Mouse (Mus musculus) liver, adult 2 months (tissue): ENCODE measurements around the gene Mlh1. TPM values are rescaled to one million over a fixed set of nuclear protein-coding genes. Genes with fewer than 3 reads are reported as not detected.

ENCODE experiments used
- DNase-seq: peaks from one replicate; pipeline ENCODE4 v3.0.0-alpha.2; 2011; ENCODE audit warnings: low read depth, low spot score; ENCODE audit errors: extremely low read depth
- H3K27ac ChIP-seq: fragments of 200-500 bp; replicated peaks from 2 replicates; pipeline ENCODE4 v1.5.1; 2012; ENCODE audit warnings: low read depth, mild to moderate bottlenecking, control low read depth, inconsistent platforms, low read length; ENCODE audit not compliant: insufficient read depth
- H3K27me3 ChIP-seq: fragments of 200-500 bp; 2 replicates; pipeline ENCODE4 v1.6.1; 2012; ENCODE audit warnings: mild to moderate bottlenecking, moderate library complexity, low read length, inconsistent platforms; ENCODE audit not compliant: control insufficient read depth, insufficient read depth
- H3K36me3 ChIP-seq: fragments of 200-500 bp; 2 replicates; pipeline ENCODE4 v1.6.1; 2012; ENCODE audit warnings: low read length, inconsistent platforms; ENCODE audit not compliant: control insufficient read depth, insufficient read depth
- H3K4me1 ChIP-seq: fragments of 200-500 bp; 2 replicates; pipeline ENCODE4 v1.6.1; 2011; ENCODE audit warnings: low read length; ENCODE audit not compliant: control insufficient read depth, insufficient read depth
- H3K4me3 ChIP-seq: fragments of 200-500 bp; 2 replicates; pipeline ENCODE4 v1.5.1; 2011; ENCODE audit warnings: low read depth, mild to moderate bottlenecking, control low read depth, low read length, moderate library complexity; ENCODE audit not compliant: insufficient read depth
- H3K79me2 ChIP-seq: fragments of 200-500 bp; 2 replicates; pipeline ENCODE4 v1.6.1; 2012; ENCODE audit warnings: inconsistent platforms, mild to moderate bottlenecking, low read length, moderate library complexity; ENCODE audit not compliant: control insufficient read depth, insufficient read depth
- H3K9ac ChIP-seq: fragments of 200-500 bp; 2 replicates; pipeline ENCODE4 v1.6.1; 2012; ENCODE audit warnings: low read depth, mild to moderate bottlenecking, control low read depth, inconsistent platforms, low read length
- CTCF ChIP-seq: fragments of 200-500 bp; IDR thresholded peaks from 2 replicates; pipeline ENCODE4 v1.5.1; 2011; ENCODE audit warnings: low read depth, low read length, control low read depth
- POLR2A ChIP-seq: fragments of 200-500 bp; IDR thresholded peaks from 2 replicates; pipeline ENCODE4 v1.6.1; 2011; ENCODE audit warnings: low read length, control low read depth; ENCODE audit not compliant: insufficient read depth; ENCODE audit errors: extremely low read depth
- WGBS: fragments of 180-500 bp; shearing (Covaris S2); methylation state at CpG from one replicate; pipeline ENCODE4 v1.1.7; 2018; 5-methylcytosine and 5-hydroxymethylcytosine counted together
- polyA plus RNA-seq: library from polyadenylated mRNA; depleted of rRNA; stranded (reverse); fragments of >200 nt; gene quantifications from 2 replicates; pipeline ENCODE4 v1.2.3, GENCODE M21; 2012
- total RNA-seq: library from RNA; depleted of rRNA; stranded (reverse); fragments of >200 nt; gene quantifications from 2 replicates; pipeline ENCODE4 v1.2.3, GENCODE M21; 2014

Mlh1 gene
- total and polyA plus RNA-seq, 2 experiments: 8.8 to 13.9 TPM

DNA sequence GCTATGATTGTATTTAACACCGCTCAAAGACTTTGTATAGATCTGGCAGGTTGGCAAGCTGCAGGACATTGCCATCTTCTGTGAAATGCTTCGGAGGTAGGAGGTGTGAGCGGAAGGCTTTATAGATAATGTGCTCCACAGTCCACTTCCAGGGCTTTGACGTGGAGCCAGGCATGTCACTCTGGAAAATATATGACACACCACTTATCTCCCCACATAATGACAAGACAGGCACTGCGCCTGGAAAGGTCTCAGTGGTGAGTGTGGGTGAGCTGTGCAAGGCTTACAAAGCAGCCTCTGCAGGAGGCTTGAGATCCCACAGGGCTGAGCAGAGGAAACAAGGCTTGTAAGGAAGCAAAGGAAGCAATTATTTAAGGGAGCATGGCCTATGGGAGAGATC, 43.1 kb downstream of the Mlh1 start:
- DNase-seq: no peak
- WGBS: 88% methylated on average over 5 of the region's 5 CpGs
- no peak overlapping the region for H3K9ac ChIP-seq
- no peaks in the 10 kb centered on the region for H3K79me2 ChIP-seq
- H3K27me3 ChIP-seq: no peaks in the 10 kb centered on the region
- H3K4me3 ChIP-seq: no peak overlapping the region
- peaks cover 61% of the 10 kb centered on the region for H3K36me3 ChIP-seq
- no peak for TF ChIP-seq POLR2A
- no peak for TF ChIP-seq CTCF
- no peak overlapping the region for H3K27ac ChIP-seq
- H3K4me1 ChIP-seq: no peaks in the 10 kb centered on the region

- H3K79me2 ChIP-seq: no peaks in the 10 kb centered on the region
- no peak overlapping the region for H3K9ac ChIP-seq
- TF ChIP-seq POLR2A (no peak), CTCF (no peak)
- H3K27ac ChIP-seq: no peak overlapping the region
- no peaks in the 10 kb centered on the region for H3K27me3 ChIP-seq
- no peaks in the 10 kb centered on the region for H3K4me1 ChIP-seq
- DNase-seq: no peak
- 97% methylated on average over 5 of the region's 5 CpGs for WGBS
- H3K36me3 ChIP-seq: peaks cover 65% of the 10 kb centered on the region
- H3K4me3 ChIP-seq: no peak overlapping the region
These were observed 48.2 kb downstream of the Mlh1 start for GRCm38 (mm10) chr9:111223406-111223805.

- 92% methylated on average over 1 of the region's 1 CpGs for WGBS
- H3K4me1 ChIP-seq: no peaks in the 10 kb centered on the region
- no peaks in the 10 kb centered on the region for H3K79me2 ChIP-seq
- no peak overlapping the region for H3K9ac ChIP-seq
- H3K36me3 ChIP-seq: peaks cover 56% of the 10 kb centered on the region
- DNase-seq: no peak
- H3K27me3 ChIP-seq: no peaks in the 10 kb centered on the region
- no peak overlapping the region for H3K4me3 ChIP-seq
- H3K27ac ChIP-seq: no peak overlapping the region
- no peak for TF ChIP-seq POLR2A
- TF ChIP-seq CTCF: no peak
These were observed 50.0 kb downstream of the Mlh1 start for GRCm38 (mm10) chr9:111221580-111221979.

GRCm38 (mm10) chr9:111220551-111221080, 51.0 kb downstream of the Mlh1 start:
- H3K4me1 ChIP-seq: no peaks in the 10 kb centered on the region
- TF ChIP-seq CTCF (no peak), POLR2A (no peak)
- no peaks in the 10 kb centered on the region for H3K27me3 ChIP-seq
- no peaks in the 10 kb centered on the region for H3K79me2 ChIP-seq
- no peak overlapping the region for H3K27ac ChIP-seq
- WGBS: 87% methylated on average over 5 of the region's 5 CpGs
- DNase-seq: no peak
- H3K9ac ChIP-seq: no peak overlapping the region
- H3K36me3 ChIP-seq: peaks cover 53% of the 10 kb centered on the region
- H3K4me3 ChIP-seq: no peak overlapping the region

- Histone ChIP-seq H3K36me3 (peaks cover 39% of the 10 kb centered on the region), H3K27me3 (no peaks in the 10 kb centered on the region), H3K9ac (no peak overlapping the region), H3K79me2 (no peaks in the 10 kb centered on the region), H3K27ac (no peak overlapping the region), H3K4me3 (no peak overlapping the region), H3K4me1 (peaks cover 7% of the 10 kb centered on the region)
- TF ChIP-seq POLR2A: no peak
- DNase-seq: no peak
These were observed 55.2 kb downstream of the Mlh1 start for GRCm38 (mm10) chr9:111216424-111216823.

GRCm38 (mm10) chr9:111213501-111213900, 58.1 kb downstream of the Mlh1 start:
- Histone ChIP-seq H3K9ac (no peak overlapping the region), H3K27ac (no peak overlapping the region), H3K36me3 (peaks cover 24% of the 10 kb centered on the region), H3K4me1 (peaks cover 22% of the 10 kb centered on the region), H3K79me2 (no peaks in the 10 kb centered on the region), H3K4me3 (no peak overlapping the region), H3K27me3 (no peaks in the 10 kb centered on the region)
- peak; percentile 24 for DNase-seq
- TF ChIP-seq CTCF (no peak), POLR2A (no peak)
- WGBS: 46% methylated on average over 6 of the region's 6 CpGs
